Mouse (Mus musculus): ENCODE measurements around the gene Slc25a21. TPM values are rescaled to one million over a fixed set of nuclear protein-coding genes. Genes with fewer than 3 reads are reported as not detected.

Gene Slc25a21
- polyA plus RNA-seq, 1 experiment from 2014 or later: 0.27 TPM

DNA sequence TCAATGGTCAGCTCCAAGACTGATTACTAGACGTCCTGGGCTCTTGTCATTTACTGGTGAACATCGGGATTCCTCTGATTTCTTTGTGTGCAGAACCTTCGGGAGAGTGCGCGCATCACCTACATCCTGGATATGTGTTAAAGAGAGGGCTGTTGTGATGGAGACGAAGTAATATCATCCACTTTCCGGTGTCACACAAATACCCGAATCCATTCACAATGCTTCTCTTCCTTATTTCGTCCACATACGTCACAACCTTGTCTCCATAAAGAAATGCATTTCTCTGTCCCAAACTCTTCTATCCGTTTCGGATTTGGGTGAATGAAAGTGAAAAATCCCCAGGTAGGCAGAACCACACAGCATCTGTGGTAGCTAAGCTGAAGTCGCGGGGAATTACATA, 502.9 kb downstream of the Slc25a21 start:
- H3K27ac ChIP-seq (replicated peaks in 1 of 2; ENCODE audit: control insufficient read depth in 1 of 2, insufficient read depth in 1 of 2, low read depth in 2 of 2, low read length in 2 of 2): no peak overlapping the region
- H3K4me2 ChIP-seq (ENCODE audit: low read length): no peak overlapping the region
- WGBS: 3% methylated on average over 14 of the region's 14 CpGs
- ATAC-seq (ENCODE audit: insufficient number of reproducible peaks, insufficient read depth, low FRiP score, low read depth): no peak
- no peaks in the 10 kb centered on the region for H3K9me3 ChIP-seq (ENCODE audit: control insufficient read depth, low read length)
- H3K36me3 ChIP-seq (ENCODE audit: control insufficient read depth, insufficient read depth, low read length): no peaks in the 10 kb centered on the region
- H3K4me1 ChIP-seq (ENCODE audit: control insufficient read depth in 2 of 2, insufficient read depth in 2 of 2, low read length in 2 of 2): peaks cover 17 to 29% of the 10 kb centered on the region in 2 experiments; a peak in 3 of 4 replicates
- H3K9ac ChIP-seq (ENCODE audit: low read length): no peak overlapping the region
- peaks cover 98% of the 10 kb centered on the region for H3K27me3 ChIP-seq (ENCODE audit: control insufficient read depth, insufficient read depth, low read length)
- no peak overlapping the region; a peak in 1 of 4 replicates for H3K4me3 ChIP-seq (ENCODE audit: control insufficient read depth in 1 of 2, insufficient read depth in 1 of 2, low read depth in 1 of 2, low read length in 2 of 2)

DNA sequence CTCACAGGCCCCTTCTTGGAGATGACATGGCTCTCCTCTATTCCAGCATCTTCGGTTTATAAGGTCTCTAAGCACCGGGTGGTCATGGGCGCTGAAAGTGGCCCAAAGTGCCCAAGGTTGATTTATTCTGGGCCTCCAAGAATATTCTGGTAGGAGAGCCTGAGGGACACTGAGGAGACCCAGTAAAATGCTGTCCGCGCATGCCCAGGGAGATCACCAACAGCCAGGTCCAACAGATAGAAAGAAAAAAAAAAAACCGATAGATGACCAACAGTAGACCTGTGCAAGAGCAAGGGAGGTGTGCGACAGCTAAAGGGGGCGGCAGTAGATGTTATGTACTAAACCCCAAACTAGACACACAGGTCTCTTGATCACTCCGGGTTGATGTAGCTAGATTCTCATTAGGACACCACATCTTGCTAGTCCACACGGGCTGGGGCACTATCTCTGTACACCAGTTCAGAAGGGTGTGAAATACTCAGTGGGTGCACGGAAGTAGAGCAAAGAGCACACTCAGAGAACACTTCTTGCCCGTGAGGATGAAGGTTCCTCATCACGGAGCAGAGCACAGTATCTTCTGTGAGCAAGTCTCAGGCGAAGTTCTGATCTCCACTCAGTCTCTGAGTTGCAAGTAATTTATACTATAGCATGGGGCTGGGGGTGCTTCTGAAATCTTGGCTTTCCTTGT, 503.7 kb downstream of the Slc25a21 start:
- H3K36me3 ChIP-seq (ENCODE audit: control insufficient read depth, insufficient read depth, low read length): no peaks in the 10 kb centered on the region
- H3K4me1 ChIP-seq (ENCODE audit: control insufficient read depth in 2 of 2, insufficient read depth in 2 of 2, low read length in 2 of 2): peaks cover 17 to 29% of the 10 kb centered on the region in 2 experiments; a peak in 3 of 4 replicates
- no peak overlapping the region for H3K4me2 ChIP-seq (ENCODE audit: low read length)
- WGBS: 7% methylated on average over 14 of the region's 14 CpGs
- no peaks in the 10 kb centered on the region for H3K9me3 ChIP-seq (ENCODE audit: control insufficient read depth, low read length)
- no peak overlapping the region for H3K4me3 ChIP-seq (ENCODE audit: control insufficient read depth in 1 of 2, insufficient read depth in 1 of 2, low read depth in 1 of 2, low read length in 2 of 2)
- peaks cover 100% of the 10 kb centered on the region for H3K27me3 ChIP-seq (ENCODE audit: control insufficient read depth, insufficient read depth, low read length)
- H3K27ac ChIP-seq (replicated peaks in 1 of 2; ENCODE audit: control insufficient read depth in 1 of 2, insufficient read depth in 1 of 2, low read depth in 2 of 2, low read length in 2 of 2): no peak overlapping the region
- no peak overlapping the region for H3K9ac ChIP-seq (ENCODE audit: low read length)
- ATAC-seq (ENCODE audit: insufficient number of reproducible peaks, insufficient read depth, low FRiP score, low read depth): no peak

DNA sequence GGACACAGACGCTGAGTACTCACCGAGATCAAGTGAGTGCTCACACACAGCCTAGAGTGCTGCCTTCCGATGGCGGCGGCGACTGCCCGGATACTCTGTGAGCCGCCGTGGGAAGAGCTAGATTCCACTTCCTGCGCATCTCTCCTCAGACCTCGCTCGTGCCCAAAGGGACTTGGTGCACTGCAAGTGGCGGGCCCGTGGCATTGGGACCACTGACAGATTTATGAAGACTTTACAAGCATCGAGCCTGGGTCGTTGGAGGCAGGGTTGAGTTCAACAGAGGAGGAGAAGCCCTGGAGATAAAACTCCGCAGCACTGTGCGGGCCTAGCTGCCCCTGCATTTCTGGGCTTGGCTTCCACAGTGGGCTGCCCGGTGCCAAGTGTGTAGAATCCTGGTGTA, 504.7 kb downstream of the Slc25a21 start:
- Histone ChIP-seq H3K4me2 (ENCODE audit: low read length) (peak overlapping the region; percentile 39), H3K9ac (ENCODE audit: low read length) (no peak overlapping the region), H3K4me3 (ENCODE audit: control insufficient read depth in 1 of 2, insufficient read depth in 1 of 2, low read depth in 1 of 2, low read length in 2 of 2) (peak overlapping the region in 1 of 2 experiments; percentile 14; a peak in 2 of 4 replicates), H3K27me3 (ENCODE audit: control insufficient read depth, insufficient read depth, low read length) (peaks cover 100% of the 10 kb centered on the region), H3K9me3 (ENCODE audit: control insufficient read depth, low read length) (no peaks in the 10 kb centered on the region), H3K27ac (replicated peaks in 1 of 2; ENCODE audit: control insufficient read depth in 1 of 2, insufficient read depth in 1 of 2, low read depth in 2 of 2, low read length in 2 of 2) (no peak overlapping the region), H3K4me1 (ENCODE audit: control insufficient read depth in 2 of 2, insufficient read depth in 2 of 2, low read length in 2 of 2) (peaks cover 15 to 29% of the 10 kb centered on the region in 2 experiments; a peak in 3 of 4 replicates), H3K36me3 (ENCODE audit: control insufficient read depth, insufficient read depth, low read length) (no peaks in the 10 kb centered on the region)
- WGBS: 5% methylated on average over 19 of the region's 19 CpGs
- ATAC-seq (ENCODE audit: insufficient number of reproducible peaks, insufficient read depth, low FRiP score, low read depth): no peak

DNA sequence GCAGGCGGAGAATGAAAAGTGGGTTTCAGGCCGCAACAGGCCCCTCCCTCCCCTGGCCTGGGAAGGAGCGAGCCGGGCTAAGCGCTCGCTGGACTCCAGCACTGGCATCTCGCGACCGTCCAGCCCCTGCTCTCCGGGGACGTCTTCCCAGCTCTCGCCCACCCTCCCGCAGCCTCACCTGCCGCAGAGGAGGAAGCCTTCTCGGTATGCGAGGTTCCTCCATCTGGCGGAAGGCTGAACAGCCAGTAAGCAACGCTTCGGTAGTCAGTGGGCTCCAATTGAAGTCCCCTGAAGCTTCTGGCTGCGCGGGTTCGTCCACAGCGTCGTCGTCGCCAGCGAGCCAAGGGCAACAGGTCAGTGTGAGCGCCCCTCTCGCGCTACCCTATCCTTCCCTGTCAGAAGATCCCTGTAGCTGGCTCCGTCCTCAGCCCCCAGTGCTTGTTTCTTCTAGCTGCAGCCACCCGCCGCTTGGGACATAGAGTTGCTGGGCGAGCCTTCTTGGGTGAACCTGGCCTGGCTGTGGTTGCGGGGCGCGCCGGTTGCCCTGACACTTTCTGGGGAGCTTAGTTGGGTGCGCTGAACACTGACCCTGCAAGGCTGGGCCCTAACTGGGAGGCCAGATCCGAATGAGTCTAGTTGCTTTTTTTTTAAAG, 505.7 kb downstream of the Slc25a21 start, which contains the start of gene Pax9:
TSS of gene Pax9 (plus strand) at position 341 of the 653 bp plus-strand sequence.
- no peaks in the 10 kb centered on the region for H3K36me3 ChIP-seq (ENCODE audit: control insufficient read depth, insufficient read depth, low read length)
- peak within 1 kb of the TSS; percentile 54 for H3K4me2 ChIP-seq (ENCODE audit: low read length)
- no peak within 1 kb of the TSS for H3K27ac ChIP-seq (replicated peaks in 1 of 2; ENCODE audit: control insufficient read depth in 1 of 2, insufficient read depth in 1 of 2, low read depth in 2 of 2, low read length in 2 of 2)
- H3K4me1 ChIP-seq (ENCODE audit: control insufficient read depth in 2 of 2, insufficient read depth in 2 of 2, low read length in 2 of 2): peaks cover 13 to 21% of the 10 kb centered on the region in 2 experiments; a peak in 1 of 4 replicates
- ATAC-seq (ENCODE audit: insufficient number of reproducible peaks, insufficient read depth, low FRiP score, low read depth): no peak
- H3K9me3 ChIP-seq (ENCODE audit: control insufficient read depth, low read length): no peaks in the 10 kb centered on the region
- peaks cover 100% of the 10 kb centered on the region for H3K27me3 ChIP-seq (ENCODE audit: control insufficient read depth, insufficient read depth, low read length)
- under 1% methylated on average over 40 of the region's 40 CpGs for WGBS
- H3K4me3 ChIP-seq (ENCODE audit: control insufficient read depth in 1 of 2, insufficient read depth in 1 of 2, low read depth in 1 of 2, low read length in 2 of 2): peak within 1 kb of the TSS; percentile 20; a peak in 3 of 4 replicates
- H3K9ac ChIP-seq (ENCODE audit: low read length): no peak within 1 kb of the TSS

DNA sequence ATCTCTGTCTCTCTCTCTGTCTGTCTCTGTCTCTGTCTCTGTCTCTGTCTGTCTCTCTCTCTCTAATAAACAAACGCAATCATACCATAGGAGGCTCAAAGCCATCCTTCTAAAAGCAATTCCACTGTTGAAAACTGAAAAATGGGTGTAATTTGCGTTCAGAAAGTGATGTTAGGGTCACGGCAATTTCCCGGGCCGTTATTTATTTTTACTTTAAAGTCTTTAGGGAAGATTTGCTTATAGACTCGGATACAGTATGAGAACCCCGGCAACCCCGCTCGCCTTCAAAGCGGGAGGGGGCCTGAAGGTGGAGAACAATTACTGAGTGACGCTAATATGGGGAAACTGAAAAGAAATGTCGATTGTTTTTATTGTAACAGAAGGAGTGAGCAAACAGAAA, 506.3 kb downstream of the Slc25a21 start:
- Histone ChIP-seq H3K27me3 (ENCODE audit: control insufficient read depth, insufficient read depth, low read length) (peaks cover 100% of the 10 kb centered on the region), H3K4me2 (ENCODE audit: low read length) (peak overlapping the region; percentile 54), H3K4me3 (ENCODE audit: control insufficient read depth in 1 of 2, insufficient read depth in 1 of 2, low read depth in 1 of 2, low read length in 2 of 2) (peak overlapping the region in 1 of 2 experiments; percentile 20; a peak in 1 of 4 replicates), H3K4me1 (ENCODE audit: control insufficient read depth in 2 of 2, insufficient read depth in 2 of 2, low read length in 2 of 2) (peaks cover 8 to 21% of the 10 kb centered on the region in 2 experiments; a peak in 1 of 4 replicates), H3K9ac (ENCODE audit: low read length) (no peak overlapping the region), H3K27ac (replicated peaks in 1 of 2; ENCODE audit: control insufficient read depth in 1 of 2, insufficient read depth in 1 of 2, low read depth in 2 of 2, low read length in 2 of 2) (no peak overlapping the region), H3K9me3 (ENCODE audit: control insufficient read depth, low read length) (no peaks in the 10 kb centered on the region), H3K36me3 (ENCODE audit: control insufficient read depth, insufficient read depth, low read length) (no peaks in the 10 kb centered on the region)
- WGBS: 5% methylated on average over 12 of the region's 12 CpGs
- no peak for ATAC-seq (ENCODE audit: insufficient number of reproducible peaks, insufficient read depth, low FRiP score, low read depth)

DNA sequence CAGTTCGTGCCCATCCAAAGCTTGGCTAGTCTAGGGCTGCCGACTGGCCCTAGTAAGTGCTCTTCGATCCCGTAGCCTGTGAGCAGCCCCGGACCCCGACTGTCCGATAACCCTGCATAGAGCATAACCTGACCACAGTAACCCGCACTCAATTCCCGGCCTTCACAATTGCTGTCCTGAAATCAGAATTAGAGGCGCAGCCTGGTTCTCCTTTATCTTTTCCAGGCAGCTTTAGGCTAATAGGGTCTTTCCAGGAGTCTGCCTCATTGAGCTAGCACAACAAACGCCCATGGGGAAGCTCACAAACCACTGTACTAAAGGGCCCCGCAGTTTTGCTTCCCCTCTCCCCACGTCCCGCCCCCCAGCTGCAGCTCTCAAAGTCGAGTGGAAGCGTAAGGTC, 506.9 kb downstream of the Slc25a21 start:
- H3K9ac ChIP-seq (ENCODE audit: low read length): no peak overlapping the region
- H3K36me3 ChIP-seq (ENCODE audit: control insufficient read depth, insufficient read depth, low read length): no peaks in the 10 kb centered on the region
- H3K4me1 ChIP-seq (ENCODE audit: control insufficient read depth in 2 of 2, insufficient read depth in 2 of 2, low read length in 2 of 2): peaks cover 3 to 14% of the 10 kb centered on the region in 2 experiments; a peak in 1 of 4 replicates
- H3K4me2 ChIP-seq (ENCODE audit: low read length): no peak overlapping the region
- no peak overlapping the region for H3K27ac ChIP-seq (replicated peaks in 1 of 2; ENCODE audit: control insufficient read depth in 1 of 2, insufficient read depth in 1 of 2, low read depth in 2 of 2, low read length in 2 of 2)
- peaks cover 100% of the 10 kb centered on the region for H3K27me3 ChIP-seq (ENCODE audit: control insufficient read depth, insufficient read depth, low read length)
- WGBS: 4% methylated on average over 16 of the region's 16 CpGs
- ATAC-seq (ENCODE audit: insufficient number of reproducible peaks, insufficient read depth, low FRiP score, low read depth): no peak
- 0 out of 4 replicates have a peak overlapping the region, but pooled peaks of 1 of the 2 experiments have one; percentile 7 for H3K4me3 ChIP-seq (ENCODE audit: control insufficient read depth in 1 of 2, insufficient read depth in 1 of 2, low read depth in 1 of 2, low read length in 2 of 2)
- no peaks in the 10 kb centered on the region for H3K9me3 ChIP-seq (ENCODE audit: control insufficient read depth, low read length)

DNA sequence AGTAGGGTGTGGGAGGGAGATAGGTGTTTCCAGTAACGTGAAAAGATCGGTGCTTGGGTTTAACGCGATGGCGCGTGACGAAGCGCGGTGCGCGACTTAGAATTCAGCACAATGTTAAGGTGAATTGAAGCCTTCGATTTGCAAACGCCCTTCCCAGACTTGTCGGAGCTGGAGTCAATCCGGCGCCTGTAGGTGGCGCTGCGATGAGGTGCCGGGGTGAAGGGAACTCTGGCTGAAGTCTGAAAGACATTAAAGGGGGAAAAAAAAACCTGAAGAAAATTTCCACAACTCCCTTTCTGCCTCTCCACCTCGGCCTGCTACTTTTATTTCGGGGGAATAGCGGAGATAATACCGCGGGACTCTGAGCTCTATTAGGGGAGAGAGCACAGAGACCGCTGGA, 507.5 kb downstream of the Slc25a21 start:
- Histone ChIP-seq H3K27me3 (ENCODE audit: control insufficient read depth, insufficient read depth, low read length) (peaks cover 100% of the 10 kb centered on the region), H3K4me1 (ENCODE audit: control insufficient read depth in 2 of 2, insufficient read depth in 2 of 2, low read length in 2 of 2) (peaks cover 3 to 14% of the 10 kb centered on the region in 2 experiments; a peak in 1 of 4 replicates), H3K4me2 (ENCODE audit: low read length) (no peak overlapping the region), H3K4me3 (ENCODE audit: control insufficient read depth in 1 of 2, insufficient read depth in 1 of 2, low read depth in 1 of 2, low read length in 2 of 2) (peak overlapping the region in 1 of 2 experiments; percentile 7; a peak in 1 of 4 replicates), H3K9me3 (ENCODE audit: control insufficient read depth, low read length) (no peaks in the 10 kb centered on the region), H3K36me3 (ENCODE audit: control insufficient read depth, insufficient read depth, low read length) (no peaks in the 10 kb centered on the region), H3K27ac (replicated peaks in 1 of 2; ENCODE audit: control insufficient read depth in 1 of 2, insufficient read depth in 1 of 2, low read depth in 2 of 2, low read length in 2 of 2) (no peak overlapping the region), H3K9ac (ENCODE audit: low read length) (no peak overlapping the region)
- ATAC-seq (ENCODE audit: insufficient number of reproducible peaks, insufficient read depth, low FRiP score, low read depth): no peak
- under 1% methylated on average over 25 of the region's 25 CpGs for WGBS

All from heart, embryonic 14.5 days (tissue).